Mouse (Mus musculus) midbrain, embryonic 12.5 days (tissue): ENCODE results near the gene Gm4792. TPM values are rescaled to one million over a fixed set of nuclear protein-coding genes. Genes with fewer than 3 reads are reported as not detected.

Source experiments
- ATAC-seq: fragments of 200-750 bp; cut with Nextera tagmentation; 2 replicates; pipeline ENCODE4 v1.8.0; 2017; ENCODE audit warnings: low read depth, moderate TSS enrichment, moderate library complexity; ENCODE audit not compliant: low FRiP score
- H3K27ac ChIP-seq: fragments of 300-500 bp; sonication (generic); replicated peaks from 2 replicates; pipeline ENCODE4 v1.5.1; 2016; ENCODE audit warnings: mild to moderate bottlenecking
- H3K27me3 ChIP-seq: fragments of 300-500 bp; sonication (generic); 2 replicates; pipeline ENCODE4 v1.6.1; 2016; ENCODE audit warnings: mild to moderate bottlenecking
- H3K36me3 ChIP-seq: fragments of 300-500 bp; sonication (generic); 2 replicates; pipeline ENCODE4 v1.6.1; 2016
- H3K4me1 ChIP-seq: fragments of 300-500 bp; sonication (generic); 2 replicates; pipeline ENCODE4 v1.6.1; 2016
- H3K4me2 ChIP-seq: fragments of 300-500 bp; sonication (generic); replicated peaks from 2 replicates; pipeline ENCODE4 v1.6.1; 2016; ENCODE audit warnings: mild to moderate bottlenecking, moderate library complexity
- H3K4me3 ChIP-seq: fragments of 300-500 bp; sonication (generic); 2 replicates; pipeline ENCODE4 v1.5.1; 2016; ENCODE audit warnings: mild to moderate bottlenecking
- H3K9ac ChIP-seq: fragments of 300-500 bp; sonication (generic); replicated peaks from 2 replicates; pipeline ENCODE4 v1.6.1; 2016; ENCODE audit warnings: mild to moderate bottlenecking, moderate library complexity
- H3K9me3 ChIP-seq: fragments of 300-500 bp; sonication (generic); 2 replicates; pipeline ENCODE4 v1.6.1; 2016; ENCODE audit warnings: mild to moderate bottlenecking
- WGBS: fragments of 180-500 bp; shearing (Covaris S2); methylation state at CpG from one replicate; pipeline ENCODE4 v1.1.7; 2016; 5-methylcytosine and 5-hydroxymethylcytosine counted together
- polyA plus RNA-seq: library from polyadenylated mRNA; unstranded; fragments of >200 nt; fragmentation: Nextera tagmentation; extraction: Ambion mirVana; gene quantifications from 2 replicates; pipeline ENCODE4 v1.2.1, GENCODE M21; 2016

Gm4792 gene
- polyA plus RNA-seq, 1 experiment from 2014 or later = 0.48 TPM

DNA sequence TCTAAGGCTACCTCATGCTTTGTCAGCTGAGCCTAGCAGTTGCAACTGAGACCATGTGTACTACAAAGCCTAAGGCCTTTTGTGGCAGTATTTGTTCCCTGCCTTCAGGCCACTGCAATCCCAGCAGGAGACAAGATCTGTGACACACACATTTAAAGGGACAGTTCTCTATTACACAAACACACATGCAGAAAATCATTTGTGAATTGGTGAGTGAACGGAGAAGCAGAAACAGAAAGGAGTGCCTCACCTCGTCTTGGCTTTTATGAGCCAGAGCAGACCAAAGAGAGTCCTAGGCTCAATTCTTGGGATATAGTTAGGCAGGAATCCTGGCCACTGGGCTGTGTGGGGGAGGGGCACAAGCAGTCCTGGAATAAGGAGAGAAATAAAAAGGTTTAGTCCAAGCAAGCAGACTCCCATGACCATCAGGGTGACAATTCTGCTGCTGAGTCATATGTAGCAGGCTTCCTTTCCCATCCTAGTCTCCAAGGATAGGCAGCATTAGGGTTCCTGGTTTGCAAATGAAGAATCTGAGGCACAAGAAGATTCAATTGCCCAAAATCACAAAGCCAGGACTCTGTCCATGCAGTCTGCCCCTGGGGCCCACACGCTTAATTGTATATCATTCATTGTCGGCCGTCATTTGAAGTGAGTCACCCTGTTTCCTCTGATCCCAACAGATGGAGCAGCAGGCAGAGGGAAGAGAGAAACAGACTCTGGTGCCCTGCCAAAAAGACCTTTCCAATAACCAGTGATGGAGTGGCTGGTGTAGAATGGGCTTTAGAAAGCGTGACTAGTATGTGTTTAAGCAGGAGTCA, 3.4 kb downstream of the Gm4792 start:
- H3K27me3 ChIP-seq = no peaks in the 10 kb centered on the region
- no peaks in the 10 kb centered on the region for H3K36me3 ChIP-seq
- no peaks in the 10 kb centered on the region for H3K9me3 ChIP-seq
- H3K9ac ChIP-seq = no peak overlapping the region
- no peak overlapping the region for H3K4me2 ChIP-seq
- WGBS = 36% methylated on average over 6 of the region's 6 CpGs
- no peak overlapping the region for H3K4me3 ChIP-seq
- H3K27ac ChIP-seq = peak overlapping the region; percentile 80
- peak; percentile 87 for ATAC-seq
- peaks cover 22% of the 10 kb centered on the region for H3K4me1 ChIP-seq

DNA sequence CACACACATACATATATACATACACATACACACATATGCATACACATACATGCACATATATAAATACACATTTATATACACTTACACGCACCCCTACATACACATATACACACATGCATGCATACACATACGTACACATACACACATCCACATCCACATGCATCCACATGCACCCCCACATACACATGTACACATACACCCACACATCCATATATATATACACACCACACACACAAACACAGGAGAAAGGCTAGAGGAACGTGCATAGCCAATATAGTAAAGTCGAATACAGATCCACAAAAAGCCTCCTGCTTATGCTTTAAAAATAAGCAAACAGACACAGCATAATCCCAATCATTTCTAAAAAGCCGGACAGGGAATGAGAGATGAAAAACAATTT, 4.1 kb downstream of the Gm4792 start:
- whole genome bisulfite sequencing = 71% methylated on average over 5 of the region's 5 CpGs

DNA sequence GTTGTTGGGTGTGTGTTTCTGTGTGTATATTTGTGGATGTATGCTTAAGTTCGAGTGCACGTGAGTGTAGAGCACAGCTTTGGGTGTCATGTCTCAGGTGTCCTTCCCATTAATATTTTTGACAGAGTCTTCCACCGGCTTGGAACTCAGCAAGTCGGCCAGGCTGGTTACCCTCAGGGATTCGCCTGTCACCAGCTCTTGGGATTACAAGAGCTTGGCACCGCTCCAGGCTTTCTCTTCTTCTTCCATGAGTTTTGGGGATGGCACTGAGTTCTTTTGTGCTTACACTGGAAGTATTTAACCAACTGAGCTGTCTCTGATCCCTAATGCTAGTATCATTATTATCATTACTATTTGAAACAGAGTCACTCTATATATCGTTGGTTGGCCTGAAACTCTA, 15.7 kb downstream of the Gm4792 start:
- no peak overlapping the region for H3K9ac ChIP-seq
- no peak overlapping the region for H3K4me2 ChIP-seq
- no peak overlapping the region for H3K4me3 ChIP-seq
- no peaks in the 10 kb centered on the region for H3K4me1 ChIP-seq
- H3K9me3 ChIP-seq = no peaks in the 10 kb centered on the region
- no peaks in the 10 kb centered on the region for H3K36me3 ChIP-seq
- WGBS = 91% methylated on average over 7 of the region's 7 CpGs
- H3K27ac ChIP-seq = no peak overlapping the region
- no peak for ATAC-seq
- H3K27me3 ChIP-seq = no peaks in the 10 kb centered on the region

More for the DNA sequence above, 4.1 kb downstream of the Gm4792 start:
- Histone ChIP-seq H3K27me3 (no peaks in the 10 kb centered on the region), H3K36me3 (no peaks in the 10 kb centered on the region), H3K4me1 (peaks cover 22% of the 10 kb centered on the region), H3K4me2 (no peak overlapping the region), H3K9me3 (no peaks in the 10 kb centered on the region), H3K4me3 (no peak overlapping the region), H3K27ac (peak overlapping the region; percentile 80), H3K9ac (no peak overlapping the region)
- ATAC-seq = no peak

DNA sequence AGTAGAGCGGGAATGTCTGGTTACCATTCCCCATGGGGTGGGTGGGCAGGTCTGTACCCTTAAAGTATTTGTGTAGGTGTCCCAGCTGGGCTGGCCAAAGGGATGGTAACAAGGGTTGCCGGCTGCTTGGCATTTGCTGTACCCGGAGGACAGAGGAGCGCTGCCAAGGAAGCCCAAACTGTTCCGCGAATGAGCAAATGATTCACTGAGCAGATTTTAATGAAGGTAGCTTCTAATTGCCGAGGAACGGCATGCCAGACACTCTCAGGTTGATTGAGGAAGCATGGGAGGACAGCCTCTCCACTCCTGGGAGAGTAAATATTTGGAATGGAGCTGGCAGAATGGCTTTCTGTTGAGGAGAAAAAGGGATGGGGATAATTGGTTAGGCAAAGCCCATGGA, 16.3 kb downstream of the Gm4792 start:
- ATAC-seq = no peak
- H3K27ac ChIP-seq = no peak overlapping the region
- no peaks in the 10 kb centered on the region for H3K27me3 ChIP-seq
- no peaks in the 10 kb centered on the region for H3K9me3 ChIP-seq
- 83% methylated on average over 8 of the region's 8 CpGs for WGBS
- H3K9ac ChIP-seq = no peak overlapping the region
- no peaks in the 10 kb centered on the region for H3K4me1 ChIP-seq
- H3K4me3 ChIP-seq = no peak overlapping the region
- no peaks in the 10 kb centered on the region for H3K36me3 ChIP-seq
- H3K4me2 ChIP-seq = no peak overlapping the region

DNA sequence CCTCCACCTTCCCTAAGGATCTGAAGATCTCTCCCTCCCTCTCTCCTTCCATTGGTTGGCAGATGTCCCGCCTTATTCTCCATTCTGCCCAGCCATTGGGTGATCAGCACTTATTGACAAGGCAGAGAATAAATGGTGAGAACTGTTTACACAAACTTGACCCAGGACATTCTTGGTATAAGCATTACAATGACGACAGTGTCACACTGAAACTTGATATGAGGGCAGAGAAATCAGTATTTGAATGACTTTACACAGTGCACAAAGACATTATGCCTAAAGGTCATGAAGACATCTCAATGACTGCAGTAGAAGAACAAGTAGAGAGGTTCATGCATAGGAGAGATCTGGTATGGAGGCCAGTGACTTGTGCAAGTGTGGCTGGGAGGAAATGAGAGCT, 22.0 kb downstream of the Gm4792 start:
- 60% methylated on average over 2 of the region's 2 CpGs for WGBS
- no peak overlapping the region for H3K27ac ChIP-seq
- no peak overlapping the region for H3K4me2 ChIP-seq
- no peaks in the 10 kb centered on the region for H3K36me3 ChIP-seq
- no peaks in the 10 kb centered on the region for H3K27me3 ChIP-seq
- no peak overlapping the region for H3K9ac ChIP-seq
- H3K4me1 ChIP-seq = no peaks in the 10 kb centered on the region
- no peak for ATAC-seq
- no peak overlapping the region for H3K4me3 ChIP-seq
- H3K9me3 ChIP-seq = no peaks in the 10 kb centered on the region

DNA sequence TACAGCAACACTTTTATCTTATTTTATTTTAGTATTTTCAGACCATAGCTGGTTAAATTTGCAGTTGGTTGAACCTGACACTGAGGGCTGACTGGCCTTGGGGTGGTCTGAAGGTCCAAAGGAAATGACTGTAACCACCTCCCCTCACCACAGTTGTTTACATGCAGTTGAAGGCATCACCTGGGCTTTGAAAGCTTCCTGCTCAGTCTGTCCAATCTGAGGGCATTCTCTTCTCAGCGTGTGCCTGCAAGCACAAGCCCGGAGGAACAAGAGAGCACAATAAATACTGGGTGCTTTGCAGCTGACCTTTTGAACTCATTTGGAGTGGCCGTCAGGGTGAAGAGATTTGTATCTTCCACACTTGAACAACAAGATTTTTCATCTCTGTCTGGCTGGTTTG, 23.2 kb downstream of the Gm4792 start:
- Histone ChIP-seq H3K4me3 (no peak overlapping the region), H3K9ac (no peak overlapping the region), H3K4me2 (no peak overlapping the region), H3K36me3 (no peaks in the 10 kb centered on the region), H3K9me3 (no peaks in the 10 kb centered on the region), H3K4me1 (no peaks in the 10 kb centered on the region), H3K27ac (no peak overlapping the region), H3K27me3 (no peaks in the 10 kb centered on the region)
- no peak for ATAC-seq
- WGBS = 26% methylated on average over 3 of the region's 3 CpGs

DNA sequence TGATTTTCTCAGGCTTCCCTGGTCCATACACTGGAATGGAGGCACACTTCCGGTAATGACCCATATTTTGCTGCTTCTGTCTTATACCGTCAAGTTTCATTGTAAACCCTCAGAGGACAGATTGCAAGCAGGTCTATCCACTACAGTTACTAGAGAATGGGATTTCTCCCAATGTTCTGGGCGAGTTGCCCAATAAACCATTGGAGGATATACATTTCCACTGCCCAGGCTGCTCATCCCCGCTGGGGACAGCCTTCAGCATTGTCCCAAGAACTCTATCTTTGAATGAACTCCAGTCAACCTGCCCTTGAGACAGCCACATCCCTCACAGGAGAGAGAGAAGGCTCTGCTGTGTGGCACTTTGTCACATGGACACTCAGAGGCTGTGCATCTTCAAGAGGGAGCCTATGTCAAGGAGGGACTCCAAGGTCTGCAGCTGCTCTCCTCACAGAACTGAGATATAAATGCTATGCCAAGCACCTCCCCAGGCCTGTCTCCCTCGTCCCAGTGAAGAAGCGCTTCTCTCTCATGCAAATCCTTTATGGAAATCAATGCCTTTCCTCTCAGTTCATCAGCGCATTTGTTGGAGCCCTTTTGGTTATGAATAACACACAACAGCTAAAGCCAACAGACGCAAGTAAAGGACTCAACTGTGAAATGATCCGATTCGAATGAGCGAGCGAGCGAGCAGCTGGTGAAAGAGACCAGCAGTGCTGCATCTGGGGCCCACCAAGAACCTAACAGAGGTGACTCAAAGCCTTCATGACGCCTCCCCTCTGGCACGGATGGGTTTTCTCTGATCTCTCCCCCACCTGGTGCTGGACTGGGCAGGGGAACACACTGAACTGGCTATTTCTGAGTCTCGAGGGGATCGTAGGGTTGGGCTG, 32.6 kb downstream of the Gm4792 start:
- Histone ChIP-seq H3K36me3 (no peaks in the 10 kb centered on the region), H3K4me3 (no peak overlapping the region), H3K9ac (no peak overlapping the region), H3K27ac (peak overlapping the region; percentile 4; the same call in 1 of the 2 replicates), H3K4me1 (0 out of 2 replicates have a peak, but pooled peaks cover 7% of the 10 kb centered on the region), H3K4me2 (no peak overlapping the region), H3K27me3 (no peaks in the 10 kb centered on the region), H3K9me3 (no peaks in the 10 kb centered on the region; the same call in 1 of the 2 replicates)
- WGBS = 63% methylated on average over 17 of the region's 17 CpGs
- no peak for ATAC-seq

DNA sequence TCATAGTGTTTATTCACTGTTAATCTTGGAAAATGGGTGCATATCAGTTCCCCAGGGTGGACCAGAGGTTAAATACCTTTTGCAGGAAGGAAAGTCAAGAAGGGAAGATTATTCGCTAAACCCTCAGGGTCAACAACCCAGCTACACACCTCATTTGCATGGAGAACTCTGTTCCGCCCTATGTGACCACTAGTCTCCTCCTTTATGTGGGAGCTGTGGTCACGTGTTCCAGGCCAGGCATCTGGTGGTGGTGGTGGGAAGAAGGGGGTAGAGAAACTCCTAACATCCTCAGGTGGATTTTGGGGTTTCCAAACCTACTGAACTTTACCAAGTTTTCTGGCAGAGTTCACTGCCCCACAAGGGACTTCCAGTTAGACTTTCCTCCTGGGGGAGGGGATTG, 35.3 kb downstream of the Gm4792 start:
- no peaks in the 10 kb centered on the region for H3K27me3 ChIP-seq
- H3K4me1 ChIP-seq = 0 out of 2 replicates have a peak, but pooled peaks cover 7% of the 10 kb centered on the region
- H3K36me3 ChIP-seq = no peaks in the 10 kb centered on the region
- WGBS = 69% methylated on average over 3 of the region's 3 CpGs
- H3K4me2 ChIP-seq = no peak overlapping the region
- H3K27ac ChIP-seq = no peak overlapping the region
- no peaks in the 10 kb centered on the region for H3K9me3 ChIP-seq
- no peak overlapping the region for H3K4me3 ChIP-seq
- no peak for ATAC-seq
- no peak overlapping the region for H3K9ac ChIP-seq

DNA sequence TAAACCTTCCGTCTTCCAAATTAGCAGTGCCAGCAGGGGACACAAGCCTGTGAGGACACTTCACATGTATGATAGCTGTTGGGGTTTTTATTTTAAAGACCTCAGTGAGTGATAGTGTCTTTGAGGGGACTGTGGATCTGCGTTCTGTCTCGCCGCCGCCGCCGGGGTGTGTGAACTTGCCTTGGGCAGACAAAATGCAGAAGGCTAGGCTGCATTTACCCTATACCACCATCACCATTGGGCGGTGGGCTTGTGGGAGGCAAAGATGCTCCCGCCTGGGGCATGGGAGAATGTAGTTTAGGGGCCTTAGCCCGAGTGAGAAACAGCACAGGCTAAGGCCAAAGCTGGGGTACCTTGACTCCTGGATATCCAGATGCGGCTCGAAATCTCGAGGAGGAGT, 35.9 kb downstream of the Gm4792 start:
- no peak overlapping the region for H3K9ac ChIP-seq
- no peaks in the 10 kb centered on the region for H3K36me3 ChIP-seq
- ATAC-seq = no peak
- WGBS = 90% methylated on average over 13 of the region's 13 CpGs
- H3K27ac ChIP-seq = no peak overlapping the region
- H3K27me3 ChIP-seq = no peaks in the 10 kb centered on the region
- H3K4me3 ChIP-seq = no peak overlapping the region
- H3K4me2 ChIP-seq = no peak overlapping the region
- H3K9me3 ChIP-seq = no peaks in the 10 kb centered on the region
- H3K4me1 ChIP-seq = 0 out of 2 replicates have a peak, but pooled peaks cover 7% of the 10 kb centered on the region

DNA sequence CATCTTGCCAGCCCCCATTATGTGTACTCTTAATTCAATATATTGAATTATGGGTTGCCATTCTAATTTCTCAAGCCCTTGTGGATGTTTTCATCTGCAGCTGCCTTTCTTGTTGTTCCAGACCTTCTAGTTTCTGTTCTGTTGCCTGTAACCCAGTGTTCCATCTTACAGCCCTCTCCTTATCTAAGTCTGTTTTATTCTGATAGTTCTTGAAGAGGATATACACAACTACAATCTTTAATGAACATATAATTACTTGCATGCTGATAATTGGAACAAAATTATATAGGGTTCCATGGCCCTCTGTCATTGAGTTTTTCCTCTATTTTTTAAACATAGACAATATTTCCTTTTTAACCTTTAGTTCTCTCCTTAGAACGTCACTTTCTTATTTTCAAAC, 38.0 kb downstream of the Gm4792 start:
- no peaks in the 10 kb centered on the region for H3K9me3 ChIP-seq
- no peaks in the 10 kb centered on the region for H3K27me3 ChIP-seq
- H3K27ac ChIP-seq = no peak overlapping the region
- no peak for ATAC-seq
- WGBS = 82% methylated on average over 1 of the region's 1 CpGs
- H3K4me3 ChIP-seq = no peak overlapping the region
- H3K36me3 ChIP-seq = no peaks in the 10 kb centered on the region
- no peaks in the 10 kb centered on the region for H3K4me1 ChIP-seq
- H3K4me2 ChIP-seq = no peak overlapping the region
- H3K9ac ChIP-seq = no peak overlapping the region

DNA sequence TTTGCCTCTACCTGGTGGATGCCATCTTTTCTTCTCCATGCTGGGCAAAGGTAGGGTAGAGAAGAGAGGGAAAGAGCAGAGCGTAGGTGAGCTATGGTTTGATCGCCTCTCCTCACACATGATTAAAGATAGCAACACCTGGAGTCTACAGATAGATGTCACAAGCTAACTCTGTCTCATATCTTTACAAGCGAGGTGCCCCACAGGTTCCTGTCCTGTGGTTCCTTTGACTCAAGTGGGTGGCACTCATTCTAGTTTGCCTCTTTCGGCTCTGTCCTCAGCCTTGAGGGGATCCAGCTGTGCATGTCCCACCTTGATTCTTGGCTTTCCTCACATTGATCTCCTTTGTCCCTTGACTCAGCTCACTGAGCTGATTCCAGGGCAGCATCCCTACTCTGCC, 42.0 kb downstream of the Gm4792 start:
- 95% methylated on average over 4 of the region's 4 CpGs for WGBS
- Histone ChIP-seq H3K9me3 (no peaks in the 10 kb centered on the region), H3K27ac (no peak overlapping the region), H3K36me3 (no peaks in the 10 kb centered on the region), H3K4me3 (no peak overlapping the region), H3K9ac (no peak overlapping the region), H3K27me3 (no peaks in the 10 kb centered on the region), H3K4me2 (no peak overlapping the region), H3K4me1 (no peaks in the 10 kb centered on the region)
- no peak for ATAC-seq

DNA sequence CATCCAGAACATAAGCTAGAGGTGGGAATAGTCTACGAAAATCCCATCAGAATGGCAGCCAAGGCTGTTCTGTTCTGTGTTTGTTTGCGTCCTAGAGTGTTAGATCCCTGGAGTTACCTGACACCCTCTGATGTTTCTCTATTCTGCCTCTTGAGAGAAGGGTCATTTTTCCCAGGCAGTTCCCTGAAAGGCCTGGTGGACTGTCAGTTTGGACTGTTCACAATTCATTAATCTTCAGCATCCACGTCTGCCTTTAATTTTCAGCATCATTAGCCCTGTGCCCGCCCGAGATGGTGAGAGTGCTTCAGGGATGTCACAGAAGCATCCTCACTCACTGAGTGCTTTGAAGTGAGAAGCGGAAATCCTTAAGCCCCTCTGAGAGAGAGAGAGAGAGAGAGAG, 42.8 kb downstream of the Gm4792 start:
- Histone ChIP-seq H3K27me3 (no peaks in the 10 kb centered on the region), H3K4me3 (no peak overlapping the region), H3K4me1 (no peaks in the 10 kb centered on the region), H3K9ac (no peak overlapping the region), H3K27ac (no peak overlapping the region), H3K9me3 (no peaks in the 10 kb centered on the region), H3K36me3 (no peaks in the 10 kb centered on the region), H3K4me2 (no peak overlapping the region)
- no peak for ATAC-seq
- 60% methylated on average over 6 of the region's 6 CpGs for WGBS
